Mouse (Mus musculus): ENCODE measurements around the gene Otud4. TPM values are rescaled to one million over a fixed set of nuclear protein-coding genes. Genes with fewer than 3 reads are reported as not detected.

Gene Otud4
- total RNA-seq, 2 experiments from 2014 or later: 82.2 to 87.6 TPM

GRCm38 (mm10) chr8:79723308-79723707, 83.9 kb downstream of the Otud4 start:
- ATAC-seq (replicated peaks; ENCODE audit: low FRiP score, low TSS enrichment, poor library complexity, severe bottlenecking): no peak

GRCm38 (mm10) chr8:79724589-79724988, 85.2 kb downstream of the Otud4 start:
- 0 out of 2 replicates have a peak, but pooled peaks have one; percentile 41 for ATAC-seq (replicated peaks; ENCODE audit: low FRiP score, low TSS enrichment, poor library complexity, severe bottlenecking)

Other genes starting within 250 kb of the Otud4 start
- gene Smad1, start 240.1 kb upstream of the Otud4 start, total RNA-seq (2014; fragmentation: Nextera tagmentation): 4.2 and 5.1 TPM in 2 replicates
- 1.8 and 8.9 TPM in 2 replicates for gene Smad1, start 240.1 kb upstream of the Otud4 start, total RNA-seq (2017)
- gene Abce1, start 72.1 kb downstream of the Otud4 start, total RNA-seq (2014; fragmentation: Nextera tagmentation): 221 and 233 TPM in 2 replicates
- 334 and 335 TPM in 2 replicates for gene Abce1, start 72.1 kb downstream of the Otud4 start, total RNA-seq (2017)
- gene Anapc10, start 72.2 kb downstream of the Otud4 start, total RNA-seq (2014; fragmentation: Nextera tagmentation): 7.3 and 33.3 TPM in 2 replicates
- 13.2 TPM in 2 replicates for gene Anapc10, start 72.2 kb downstream of the Otud4 start, total RNA-seq (2017)

All from megakaryocyte-erythroid progenitor cell, adult 5-6 weeks (primary cell).